Mouse (Mus musculus) layer of hippocampus, postnatal 10 days (tissue): ENCODE data around the gene Gmnc. TPM values are rescaled to one million over a fixed set of nuclear protein-coding genes. Genes with fewer than 3 reads are reported as not detected.
A peak's percentile ranks its signal among the peaks of the same experiment; 100 is the strongest.

Source experiments
- DNase-seq, 2 experiments: peaks; one replicate each; pipeline ENCODE4 v3.0.0; 2021; ENCODE audit warnings: low spot score in 2 of 2
- long read RNA-seq: library from polyadenylated mRNA; stranded (forward); transcript quantifications from one replicate; pipeline ENCODE4 v2.0.0, GENCODE M21; 2023
- total RNA-seq, 2 experiments: library from RNA; stranded (reverse); gene quantifications; 2 replicates each; pipeline ENCODE4 v1.2.3; 2021

Gene Gmnc
- under 1 TPM; 0.87 to 0.94 TPM for total RNA-seq
- long read RNA-seq: 0 reads

DNA sequence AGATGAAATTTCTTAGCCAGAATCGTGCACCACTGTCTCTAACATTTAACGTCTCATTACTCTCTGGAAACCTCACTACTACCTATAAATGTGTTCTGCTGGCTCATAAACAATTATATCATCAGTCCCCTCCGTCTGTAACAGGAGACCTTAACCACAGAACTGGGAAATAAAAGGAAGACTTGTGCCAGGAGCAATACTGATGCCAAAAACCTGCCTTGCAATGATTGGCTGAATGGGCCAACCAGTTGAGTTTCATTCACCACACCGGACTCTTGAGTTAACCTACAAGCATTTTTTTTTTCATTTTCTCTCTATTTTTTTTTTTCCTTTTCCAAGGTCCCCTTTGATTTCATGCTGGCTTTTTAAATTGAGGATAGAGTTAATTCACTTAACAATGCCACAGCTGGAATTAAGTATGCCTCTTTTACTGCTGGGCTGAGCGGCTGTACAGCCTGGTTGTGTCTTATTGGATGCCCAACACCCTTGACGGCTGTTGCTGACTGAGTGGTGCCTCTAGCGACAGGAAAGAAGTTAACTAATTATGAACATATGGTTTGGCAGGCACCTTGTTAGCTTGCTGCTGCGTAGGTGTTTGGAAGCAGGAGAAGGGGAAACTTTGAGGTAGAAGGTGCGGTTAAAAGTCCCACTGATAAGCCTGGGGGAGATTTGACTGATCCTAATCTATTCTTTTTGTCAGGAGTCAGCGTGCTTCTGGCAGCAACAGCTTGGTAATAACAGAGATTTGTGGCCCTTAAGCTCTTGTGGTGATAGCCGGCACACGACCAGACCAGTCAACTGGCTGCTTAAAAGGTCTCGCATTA is at the start of gene Gmnc:
Gmnc (minus strand) TSS at position 176 of the 824 bp plus-strand sequence.
- DNase-seq: no peak

DNA sequence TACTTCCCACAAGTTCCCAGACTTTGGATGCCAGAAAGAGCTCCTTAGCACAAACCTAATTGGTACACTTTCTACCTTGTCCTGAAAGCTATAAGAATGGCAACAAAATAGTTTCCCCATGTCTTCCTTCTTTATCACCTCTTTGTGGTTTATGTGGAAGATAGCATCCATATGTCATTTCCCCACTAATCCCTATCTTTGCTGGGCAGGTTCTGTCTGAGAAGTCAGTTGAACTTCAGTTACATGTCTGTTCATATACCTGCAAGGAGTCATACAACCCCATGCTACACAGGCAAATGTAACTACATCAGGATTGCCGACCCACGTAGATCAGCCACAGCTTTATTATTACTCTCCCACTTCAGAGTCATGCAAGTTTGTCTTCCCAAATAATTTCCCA is 35.8 kb upstream of the Gmnc start:
- no peak for DNase-seq

GRCm38 (mm10) chr16:27026226-27026625 is 34.8 kb upstream of the Gmnc start:
- DNase-seq: no peak

DNA sequence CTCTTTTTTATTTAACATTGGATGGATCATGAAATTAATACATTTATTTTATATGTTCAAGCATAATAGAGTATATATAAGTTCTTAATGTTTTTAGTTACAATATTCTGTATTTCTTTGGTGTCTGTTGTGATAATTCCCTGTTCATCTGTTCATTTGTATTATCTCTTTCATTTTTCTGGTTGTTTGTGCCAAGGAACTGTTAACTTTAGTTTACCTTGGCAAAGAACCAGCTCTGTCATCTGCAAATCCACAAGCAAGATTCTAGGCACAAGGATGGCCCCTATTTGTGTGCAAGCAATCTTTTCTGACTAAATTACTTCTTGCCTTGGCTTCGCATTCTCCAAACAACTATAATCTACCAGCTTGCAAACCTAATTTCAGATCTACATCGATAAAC is 31.3 kb upstream of the Gmnc start:
- DNase-seq: no peak

DNA sequence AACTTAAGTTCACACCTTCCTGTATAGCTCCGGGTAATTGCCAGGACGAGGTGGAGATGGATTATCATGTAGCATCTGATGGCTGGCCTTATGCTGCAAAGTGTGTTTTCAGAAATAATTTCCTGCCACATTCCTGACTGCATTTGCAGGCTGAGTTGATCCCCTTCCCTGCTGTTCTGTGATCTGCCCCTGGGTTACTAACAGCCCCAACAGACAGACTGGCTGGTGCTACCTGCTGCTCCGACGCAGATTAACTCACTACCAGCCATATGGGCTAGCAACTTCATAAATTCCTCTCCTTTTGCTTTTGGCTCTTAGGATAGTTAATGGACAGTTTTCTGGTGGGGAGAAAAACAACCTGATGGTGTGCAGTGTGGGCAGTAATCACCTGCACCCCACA is 25.9 kb upstream of the Gmnc start:
- DNase-seq: no peak

- DNase-seq: no peak
Observed at GRCm38 (mm10) chr16:27002714-27003113, 11.3 kb upstream of the Gmnc start.

DNA sequence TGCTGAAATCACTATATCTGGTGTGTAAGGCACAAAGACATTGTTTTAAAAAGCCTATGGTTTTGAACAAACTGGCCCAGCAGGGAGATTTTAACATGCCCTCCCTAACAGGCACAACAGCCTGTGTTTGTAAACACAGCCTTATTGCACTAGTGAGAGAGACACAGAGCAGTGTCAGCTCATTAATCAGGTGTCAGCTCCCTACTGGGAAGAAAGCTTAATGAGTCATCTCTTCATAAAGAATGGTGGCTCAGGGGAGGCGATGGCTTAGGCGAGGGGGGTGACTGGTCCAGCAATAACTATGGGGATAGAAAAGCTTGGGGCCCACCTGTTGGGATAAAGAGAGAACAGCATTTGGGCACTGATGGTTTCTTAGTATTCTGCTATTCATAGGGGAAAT is 8.1 kb upstream of the Gmnc start:
- no peak for DNase-seq

DNA sequence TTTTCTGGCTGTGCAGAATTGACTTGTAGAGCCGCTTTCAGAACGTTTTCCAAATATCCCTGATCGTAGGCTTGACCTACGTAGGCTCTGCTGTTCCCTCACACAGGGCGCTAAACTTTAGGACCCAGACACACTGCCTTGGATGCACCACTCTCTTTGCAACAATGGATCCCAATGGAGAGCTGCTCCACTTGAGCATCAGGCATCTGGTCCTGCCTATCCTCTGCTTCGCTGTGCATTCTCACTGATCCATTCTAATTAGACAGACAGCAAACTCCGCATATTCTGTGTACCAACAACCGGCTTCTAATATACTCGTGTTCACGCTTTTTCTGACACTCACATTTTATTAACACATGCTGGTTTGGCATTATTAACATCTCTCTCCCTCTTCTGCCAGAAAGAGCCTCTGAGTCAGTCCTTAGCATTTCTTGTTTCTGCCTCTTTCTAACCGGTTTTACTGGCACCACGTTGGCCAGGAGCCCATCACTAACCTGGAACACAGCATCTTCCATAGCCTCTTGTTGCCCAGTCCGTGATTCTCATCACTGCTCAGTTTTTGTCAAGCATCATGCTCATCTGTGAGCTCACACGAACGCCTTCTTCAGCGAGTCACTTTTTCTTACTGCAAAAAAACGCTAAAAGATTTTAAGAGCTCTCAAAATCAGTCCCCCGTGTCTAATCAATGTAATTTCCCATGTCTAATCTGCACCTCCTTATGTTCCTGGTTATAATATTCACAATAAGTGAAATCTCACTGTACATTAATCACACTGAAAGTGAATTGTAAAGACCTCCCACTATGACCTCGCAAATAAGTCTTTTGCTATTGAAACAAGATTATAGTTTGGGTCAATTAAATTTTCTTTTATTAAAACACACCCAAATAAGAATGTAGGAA is 1.8 kb downstream of the Gmnc start:
- DNase-seq: peak in 1 of 2 experiments; percentile 16

DNA sequence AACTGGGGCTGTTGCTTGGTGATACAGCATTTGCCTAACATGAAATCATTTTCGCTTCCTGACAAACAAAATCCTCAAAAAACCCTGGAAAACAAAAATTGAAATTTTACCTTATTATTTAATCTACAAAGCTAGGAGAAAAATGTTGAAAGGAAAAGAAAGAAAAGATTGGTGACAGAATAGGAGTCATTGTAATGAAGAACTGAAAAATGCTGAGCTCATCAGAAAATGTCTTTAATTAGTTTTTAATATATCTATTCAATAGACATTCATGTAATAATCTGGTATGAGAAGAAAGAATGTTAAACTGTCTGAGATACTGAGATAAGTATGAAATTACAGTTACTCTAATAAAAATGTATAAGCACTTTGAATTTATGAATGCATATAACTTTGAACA is 3.3 kb downstream of the Gmnc start:
- no peak for DNase-seq

DNA sequence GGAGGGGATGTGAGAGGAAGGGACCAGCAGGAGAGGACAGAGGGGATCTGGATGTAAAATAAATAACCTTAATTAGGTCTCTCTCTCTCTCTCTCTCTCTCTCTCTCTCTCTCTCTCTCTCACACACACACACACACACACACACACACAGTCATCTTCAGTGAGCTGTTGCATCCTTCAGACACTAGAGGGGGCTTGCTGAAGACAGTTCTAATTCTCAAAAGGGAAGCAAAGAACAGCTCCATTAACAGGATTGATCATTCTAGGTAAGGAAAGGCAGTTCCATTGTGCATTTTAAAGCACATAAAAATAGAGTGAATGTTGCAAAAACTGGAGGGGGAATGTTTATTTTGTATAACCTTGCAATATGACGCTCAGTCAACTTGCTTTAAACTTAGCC is 5.7 kb downstream of the Gmnc start:
- DNase-seq: no peak

DNA sequence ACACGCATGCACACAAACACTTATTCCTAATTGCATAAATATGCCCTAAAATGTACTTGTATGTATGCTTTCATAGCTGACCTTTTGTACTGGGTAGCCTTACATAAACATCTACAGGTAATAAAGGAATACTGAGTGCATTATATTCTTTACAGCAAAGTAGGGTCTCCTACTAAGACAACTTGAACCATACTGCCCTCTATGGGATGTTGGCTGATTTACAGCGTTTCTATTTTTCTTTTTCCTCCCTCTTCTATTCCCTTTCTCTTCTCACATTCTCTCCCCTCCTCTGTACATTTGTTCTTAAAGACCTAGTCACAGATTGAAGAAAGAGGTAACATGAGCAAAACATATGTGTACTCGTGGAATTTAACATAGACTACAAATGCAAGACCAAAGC is 9.3 kb downstream of the Gmnc start:
- DNase-seq: no peak

DNA sequence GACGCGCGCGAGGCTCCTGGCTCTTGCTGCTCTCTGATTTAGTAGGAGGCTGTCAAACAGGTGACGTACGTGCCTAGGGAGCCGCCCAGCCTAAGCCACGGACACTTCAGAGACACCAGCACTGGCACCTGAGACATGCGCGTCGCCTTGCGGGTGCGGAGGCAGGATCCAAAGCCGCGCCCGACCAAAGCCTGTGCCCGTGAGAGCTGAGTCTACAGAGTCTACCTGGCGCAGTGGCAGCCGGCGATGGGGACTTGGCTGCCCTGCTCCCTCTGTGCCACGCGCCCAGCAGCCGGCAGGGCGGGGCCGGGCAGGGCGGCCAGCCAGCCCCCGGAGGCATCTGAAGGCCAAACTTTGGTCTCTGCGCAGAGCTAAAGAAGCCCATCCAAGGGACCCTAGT is 23.5 kb downstream of the Gmnc start:
- peak in 1 of 2 experiments; percentile 21 for DNase-seq

DNA sequence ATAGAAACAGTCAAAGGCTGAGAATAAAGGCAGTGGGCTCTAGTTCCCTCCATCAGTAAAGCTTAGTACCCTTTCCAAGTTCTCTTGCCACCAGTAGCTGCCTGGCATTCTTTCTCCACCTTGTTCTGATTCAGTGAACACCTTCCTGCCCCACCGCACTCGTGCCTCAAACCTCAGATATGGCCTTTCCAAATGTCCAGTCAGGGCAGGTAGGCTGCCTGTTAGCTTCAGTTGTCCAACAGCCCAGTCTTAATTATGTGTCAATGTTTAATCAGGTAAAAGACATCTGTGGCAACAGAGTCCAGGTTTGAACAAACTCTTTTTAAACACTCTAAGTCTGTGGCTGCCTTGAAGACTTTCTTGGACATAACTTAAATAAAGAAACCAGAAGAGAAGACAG is 24.6 kb downstream of the Gmnc start:
- no peak for DNase-seq

GRCm38 (mm10) chr16:26961971-26962370 is 29.5 kb downstream of the Gmnc start:
- DNase-seq: no peak

DNA sequence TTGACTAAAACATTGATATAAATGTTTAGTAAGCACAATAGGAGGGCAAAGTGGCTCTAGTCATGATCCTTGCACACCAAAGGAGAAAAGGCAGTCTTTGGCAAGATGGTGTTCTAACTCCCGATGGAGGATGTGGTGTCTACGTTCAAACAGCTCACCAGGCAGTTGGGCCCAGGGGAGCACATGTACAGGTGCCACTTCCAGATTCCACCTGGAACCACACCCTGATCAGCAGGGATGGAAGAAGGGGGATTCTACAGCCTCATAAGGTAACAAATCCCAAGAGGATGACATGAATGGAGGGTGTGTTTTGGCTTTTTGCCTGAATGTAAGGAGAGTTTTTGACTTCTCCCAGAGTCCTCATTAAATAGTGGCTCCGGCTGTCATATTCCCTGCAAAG is 39.9 kb downstream of the Gmnc start:
- DNase-seq: no peak

GRCm38 (mm10) chr16:26950209-26950608 is 41.2 kb downstream of the Gmnc start:
- no peak for DNase-seq

DNA sequence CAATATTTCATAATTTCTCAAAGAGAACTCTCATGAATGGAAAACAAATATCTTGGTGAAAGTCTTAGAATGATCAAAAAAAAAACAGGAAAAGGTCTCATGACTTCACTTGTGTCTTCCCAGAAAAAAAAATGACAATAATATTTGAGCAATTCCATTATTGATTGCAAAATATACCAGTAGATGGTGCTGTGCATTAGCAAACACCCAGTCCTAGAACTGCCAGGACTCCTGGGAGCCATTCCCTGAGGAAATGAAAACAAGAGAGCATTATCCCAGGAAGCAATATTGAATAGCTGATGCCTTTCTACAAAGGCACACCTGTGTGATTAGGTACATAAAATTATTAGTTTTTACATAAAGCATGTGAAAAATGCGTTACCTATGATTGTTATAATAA is 87.5 kb downstream of the Gmnc start:
- DNase-seq: no peak

GRCm38 (mm10) chr16:26901471-26901870 is 90.0 kb downstream of the Gmnc start:
- DNase-seq: peak; percentile 23 to 44

DNA sequence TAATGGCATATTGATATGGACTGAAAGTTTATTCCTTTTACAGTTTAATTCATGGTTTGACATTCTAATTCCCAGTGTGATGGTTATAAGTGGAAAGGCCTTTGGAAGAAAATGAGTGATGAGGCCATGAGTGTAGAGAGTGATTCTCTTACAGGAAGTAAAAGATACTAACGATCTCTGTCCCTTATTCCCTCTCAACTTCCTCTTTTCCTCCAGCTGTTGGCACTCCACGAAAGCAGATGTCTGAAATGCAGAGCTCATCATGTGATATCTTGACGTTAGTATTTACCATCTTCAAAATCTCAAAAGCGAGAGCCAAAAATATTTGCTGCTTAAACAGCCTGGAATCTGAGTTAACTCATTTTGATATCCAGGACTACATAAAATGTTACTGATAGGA is 105.1 kb downstream of the Gmnc start:
- DNase-seq: no peak

- no peak for DNase-seq
Observed at GRCm38 (mm10) chr16:26876885-26877284, 114.6 kb downstream of the Gmnc start.
